Mouse (Mus musculus): ENCODE data around the gene Pigo.
"Not testable (repeated sequence)": the region's sequence is repeated elsewhere in the genome, so short reads cannot be mapped to it uniquely, and the experiment has no call there.

Pigo gene

DNA sequence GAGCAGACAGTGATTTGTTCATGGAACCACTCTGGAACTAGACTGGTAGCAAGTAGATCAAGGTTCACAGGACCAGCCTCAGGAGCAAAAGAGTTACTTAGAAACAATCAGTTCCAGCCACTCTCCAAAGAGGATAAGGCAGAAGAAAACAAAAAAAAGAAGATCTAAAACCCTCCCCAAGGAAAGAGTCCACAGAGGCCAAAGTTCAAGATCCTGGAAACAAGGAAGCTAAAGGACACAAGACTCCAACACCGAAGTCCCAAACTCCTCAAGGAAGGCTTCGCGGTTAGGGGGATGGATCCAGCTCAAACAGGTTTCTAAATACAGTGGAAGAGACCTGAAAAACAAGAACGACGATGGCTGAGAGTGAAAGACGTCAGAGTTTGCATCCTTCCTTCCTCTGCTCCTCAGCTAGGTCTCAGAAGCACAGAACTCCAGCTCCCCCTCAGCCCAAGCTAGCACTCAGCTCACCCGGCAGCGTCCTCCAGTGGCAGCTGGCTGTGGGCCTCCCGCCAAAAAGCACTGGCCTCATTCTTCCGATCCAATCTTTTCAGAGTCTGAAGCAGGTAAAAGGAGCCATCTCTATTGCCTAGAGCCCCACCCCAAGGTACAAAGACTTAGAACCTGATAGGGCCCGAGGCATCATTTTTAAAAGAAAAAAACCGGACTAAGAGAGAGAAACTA lies 22.7 kb downstream of the Pigo start:
- no peak for DNase-seq (ENCODE audit: low read depth, low spot score)

DNA sequence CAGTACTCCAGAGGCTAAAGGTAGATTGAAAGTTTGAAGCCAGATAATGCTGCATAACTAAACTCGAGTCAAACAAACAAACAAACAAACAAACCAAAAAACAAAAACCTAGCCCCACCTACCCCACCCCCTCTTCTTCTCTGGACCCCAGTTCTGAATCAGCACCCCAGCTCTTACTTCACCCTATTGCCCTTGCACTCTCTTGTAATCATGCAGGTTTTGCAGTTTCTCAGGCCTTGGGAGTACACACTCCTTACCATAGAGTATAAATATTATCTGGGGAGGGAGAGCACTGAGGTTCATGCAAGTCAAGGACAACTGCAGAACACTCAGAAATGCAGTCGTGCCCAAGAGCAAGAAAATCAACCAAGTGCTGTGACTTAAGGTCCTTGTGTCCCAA lies 24.3 kb downstream of the Pigo start:
- DNase-seq (ENCODE audit: low read depth, low spot score), result no peak

DNA sequence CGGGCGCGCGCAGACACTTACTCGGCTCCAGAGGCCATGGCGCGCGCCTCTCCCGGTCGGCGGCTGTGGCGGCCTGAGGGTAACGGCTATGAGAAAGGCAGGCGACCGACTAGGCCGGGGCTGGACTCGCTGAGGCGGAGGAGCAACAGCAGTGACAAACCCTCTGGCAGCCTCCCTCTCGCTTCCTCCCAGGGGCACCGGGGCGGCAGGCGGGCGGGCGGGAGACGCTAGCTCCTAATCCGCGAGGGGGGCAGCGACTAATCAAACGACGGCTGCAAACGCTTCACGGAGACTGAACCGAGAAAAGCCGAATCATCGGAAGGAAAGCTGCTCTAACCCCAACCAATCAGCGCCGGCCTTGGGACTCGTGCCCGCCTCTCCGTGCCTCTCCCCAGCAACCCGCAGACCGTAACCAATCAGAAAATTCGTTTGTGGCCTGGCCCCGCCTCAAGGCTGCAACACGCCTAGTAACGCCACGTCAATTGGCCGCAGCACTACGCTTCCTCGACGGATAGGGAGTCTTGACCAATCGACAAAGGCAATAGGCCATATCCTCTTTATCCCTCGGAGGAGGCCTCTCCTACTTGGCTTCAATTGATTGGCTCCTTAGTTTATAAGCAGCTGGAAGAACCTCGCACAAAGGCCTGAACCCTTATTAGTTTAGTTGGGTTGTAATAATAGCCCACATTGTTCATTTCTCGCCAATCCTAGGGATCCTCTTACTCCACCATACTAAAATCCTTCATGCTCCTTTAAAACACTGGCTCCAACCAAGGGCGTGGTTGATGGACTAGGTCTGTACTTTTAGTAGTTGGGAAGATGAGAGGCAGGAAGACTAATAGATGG lies 25.3 kb downstream of the Pigo start, which contains the start of gene Vcp:
TSS of gene Vcp (minus strand) at position 367 of the 846 bp plus-strand sequence.
- DNase-seq (ENCODE audit: low read depth, low spot score), result peak; percentile 100

- peak; percentile 82 for DNase-seq (ENCODE audit: low read depth, low spot score)
These were observed 26.0 kb downstream of the Pigo start for GRCm38 (mm10) chr4:42999451-43000140.

- no peak for DNase-seq (ENCODE audit: low read depth, low spot score)
These were observed 27.6 kb downstream of the Pigo start for GRCm38 (mm10) chr4:42998022-42998421.

DNA sequence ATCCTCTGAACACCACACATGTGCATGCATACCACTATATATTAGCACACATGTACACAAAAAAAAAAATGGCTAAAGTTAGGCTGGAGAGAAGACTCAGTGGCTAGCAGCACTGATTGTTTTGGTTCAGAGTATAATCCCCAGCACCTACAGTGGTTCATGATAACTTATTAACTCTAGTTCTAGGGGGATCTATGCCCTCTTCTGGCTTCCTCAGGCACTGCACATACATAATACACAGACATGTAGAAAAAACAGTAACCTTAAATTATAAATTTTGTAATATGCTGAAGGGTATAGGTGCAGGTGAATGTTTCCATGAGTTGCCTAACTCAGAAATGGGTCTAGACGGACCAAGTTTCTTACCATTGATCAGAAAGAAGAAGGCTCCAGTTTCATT lies 37.3 kb downstream of the Pigo start:
- no peak for DNase-seq (ENCODE audit: low read depth, low spot score)

- DNase-seq (ENCODE audit: low read depth, low spot score), result not testable (repeated sequence)
These were observed 45.2 kb downstream of the Pigo start for GRCm38 (mm10) chr4:42980467-42980866.

GRCm38 (mm10) chr4:42978062-42978461 lies 47.6 kb downstream of the Pigo start:
- DNase-seq (ENCODE audit: low read depth, low spot score), result peak; percentile 27

DNA sequence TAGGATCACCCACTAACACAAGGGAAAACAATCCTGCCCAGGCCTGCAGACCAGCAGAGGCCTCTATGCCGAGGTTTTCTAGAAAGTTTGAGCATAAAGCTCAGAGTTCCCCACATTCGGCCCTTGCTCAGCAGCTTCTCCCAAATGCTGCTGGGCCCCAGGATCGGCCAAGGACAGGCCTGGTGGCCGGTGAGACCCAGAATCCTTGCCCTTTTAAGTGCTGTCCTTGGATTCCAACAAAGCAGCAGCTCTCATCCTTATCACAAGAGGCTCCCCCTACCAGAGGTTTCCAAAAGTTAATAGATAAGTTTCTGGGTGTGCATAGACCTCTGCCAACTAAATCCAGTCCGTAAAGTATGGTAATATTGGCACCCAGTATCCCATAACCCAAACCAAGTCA lies 51.8 kb downstream of the Pigo start:
- no peak for DNase-seq (ENCODE audit: low read depth, low spot score)

- no peak for DNase-seq (ENCODE audit: low read depth, low spot score)
These were observed 52.7 kb downstream of the Pigo start for GRCm38 (mm10) chr4:42972952-42973351.

GRCm38 (mm10) chr4:42969304-42969703 lies 56.3 kb downstream of the Pigo start, which contains the start of gene 1700022I11Rik:
Gene 1700022I11Rik, plus strand, starts transcription at chr4:42969604.
- DNase-seq (ENCODE audit: low read depth, low spot score), result no peak
